Mouse (Mus musculus): ENCODE results near the gene Bcar1. TPM values are rescaled to one million over a fixed set of nuclear protein-coding genes. Genes with fewer than 3 reads are reported as not detected.
A peak's percentile ranks its signal among the peaks of the same experiment; 100 is the strongest.

Gene Bcar1
- polyA plus RNA-seq, 1 experiment from 2014 or later, result 56.3 TPM

GRCm38 (mm10) chr8:111740301-111740711, 3.3 kb downstream of the Bcar1 start:
- Histone ChIP-seq H3K27ac (ENCODE audit: low read depth) (0 out of 2 replicates have a peak overlapping the region, but pooled peaks have one; percentile 10), H3K4me3 (ENCODE audit: low read depth, low read length) (no peak overlapping the region), H3K27me3 (ENCODE audit: insufficient read depth, low read length) (no peaks in the 10 kb centered on the region), H3K9ac (no peak overlapping the region), H3K9me3 (ENCODE audit: low read depth, low read length) (no peaks in the 10 kb centered on the region), H3K4me1 (ENCODE audit: insufficient read depth) (peaks cover 52% of the 10 kb centered on the region), H3K36me3 (ENCODE audit: insufficient read depth) (0 out of 2 replicates have a peak, but pooled peaks cover 3% of the 10 kb centered on the region), H3K4me2 (no peak overlapping the region)
- DNase-seq (no peak), ATAC-seq (ENCODE audit: insufficient read depth) (no peak)
- TF ChIP-seq CTCF (IDR thresholded peaks at IDR 0.05; ENCODE audit: low read depth), result no peak
- 64% methylated on average over 7 of the region's 7 CpGs for WGBS

GRCm38 (mm10) chr8:111739604-111740003, 4.0 kb downstream of the Bcar1 start:
- Histone ChIP-seq H3K36me3 (ENCODE audit: insufficient read depth) (0 out of 2 replicates have a peak, but pooled peaks cover 3% of the 10 kb centered on the region), H3K27ac (ENCODE audit: low read depth) (0 out of 2 replicates have a peak overlapping the region, but pooled peaks have one; percentile 24), H3K27me3 (ENCODE audit: insufficient read depth, low read length) (no peaks in the 10 kb centered on the region), H3K4me3 (ENCODE audit: low read depth, low read length) (no peak overlapping the region), H3K9me3 (ENCODE audit: low read depth, low read length) (no peaks in the 10 kb centered on the region), H3K4me1 (ENCODE audit: insufficient read depth) (peaks cover 59% of the 10 kb centered on the region), H3K4me2 (no peak overlapping the region), H3K9ac (no peak overlapping the region; the same call in 1 of the 2 replicates)
- DNase-seq (no peak), ATAC-seq (ENCODE audit: insufficient read depth) (no peak)
- WGBS, result 46% methylated on average over 7 of the region's 7 CpGs
- peak; percentile 49 for TF ChIP-seq CTCF (IDR thresholded peaks at IDR 0.05; ENCODE audit: low read depth)

DNA sequence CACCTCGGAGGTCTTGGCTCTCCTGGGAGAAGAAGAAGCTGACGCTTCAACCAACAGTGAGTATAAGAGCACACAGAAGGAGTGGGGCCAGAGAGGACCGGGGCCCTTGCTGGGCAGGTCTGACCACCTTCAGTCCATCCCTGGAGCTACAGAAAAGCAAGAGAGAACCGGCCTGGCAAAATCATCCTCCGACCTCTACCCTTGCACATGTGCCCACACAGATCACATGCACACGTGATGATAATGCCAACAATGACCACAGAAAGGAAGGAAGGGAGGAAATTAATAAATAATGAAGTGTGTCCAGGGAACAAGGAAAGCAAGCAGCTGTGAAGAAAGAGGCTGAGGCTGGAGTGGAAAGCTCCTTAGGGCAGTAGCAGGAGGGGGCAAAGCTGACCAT, 4.7 kb downstream of the Bcar1 start:
- H3K27me3 ChIP-seq (ENCODE audit: insufficient read depth, low read length), result no peaks in the 10 kb centered on the region
- no peaks in the 10 kb centered on the region for H3K9me3 ChIP-seq (ENCODE audit: low read depth, low read length)
- no peak for TF ChIP-seq CTCF (IDR thresholded peaks at IDR 0.05; ENCODE audit: low read depth)
- H3K36me3 ChIP-seq (ENCODE audit: insufficient read depth), result 0 out of 2 replicates have a peak, but pooled peaks cover 3% of the 10 kb centered on the region
- ATAC-seq (ENCODE audit: insufficient read depth) (no peak), DNase-seq (no peak)
- H3K4me1 ChIP-seq (ENCODE audit: insufficient read depth), result peaks cover 60% of the 10 kb centered on the region
- H3K4me3 ChIP-seq (ENCODE audit: low read depth, low read length), result no peak overlapping the region
- no peak overlapping the region for H3K4me2 ChIP-seq
- H3K9ac ChIP-seq, result no peak overlapping the region; the same call in 1 of the 2 replicates
- WGBS, result 49% methylated on average over 6 of the region's 6 CpGs
- H3K27ac ChIP-seq (ENCODE audit: low read depth), result 0 out of 2 replicates have a peak overlapping the region, but pooled peaks have one; percentile 18

DNA sequence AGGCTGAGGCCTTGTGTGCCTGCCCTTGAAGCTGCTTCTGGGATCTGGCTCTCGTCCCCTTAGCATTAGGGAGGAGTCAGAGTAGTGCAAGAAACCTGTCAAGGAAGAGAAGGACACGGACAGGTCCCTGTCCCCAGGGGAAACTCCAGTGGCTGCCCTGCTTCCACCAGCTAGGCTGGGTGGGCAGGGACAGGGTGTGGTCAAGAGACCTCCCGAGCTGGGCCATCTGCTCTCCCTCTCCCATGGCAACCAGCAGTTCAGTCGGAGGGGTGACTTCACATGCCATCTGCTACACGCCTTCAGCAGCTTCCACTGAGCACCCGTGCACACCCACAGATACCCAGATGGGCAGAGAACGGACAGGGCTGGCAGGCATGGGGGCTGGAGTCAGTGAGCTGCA, 7.3 kb downstream of the Bcar1 start:
- TF ChIP-seq CTCF (IDR thresholded peaks at IDR 0.05; ENCODE audit: low read depth), result no peak
- Histone ChIP-seq H3K4me1 (ENCODE audit: insufficient read depth) (peaks cover 65% of the 10 kb centered on the region), H3K4me2 (no peak overlapping the region), H3K4me3 (ENCODE audit: low read depth, low read length) (no peak overlapping the region), H3K36me3 (ENCODE audit: insufficient read depth) (0 out of 2 replicates have a peak, but pooled peaks cover 3% of the 10 kb centered on the region), H3K27me3 (ENCODE audit: insufficient read depth, low read length) (no peaks in the 10 kb centered on the region), H3K9ac (0 out of 2 replicates have a peak overlapping the region, but pooled peaks have one; percentile 2), H3K9me3 (ENCODE audit: low read depth, low read length) (no peaks in the 10 kb centered on the region), H3K27ac (ENCODE audit: low read depth) (peak overlapping the region; percentile 91; the same call in 1 of the 2 replicates)
- 45% methylated on average over 7 of the region's 7 CpGs for WGBS
- no peak for ATAC-seq (ENCODE audit: insufficient read depth)
- no peak for DNase-seq

DNA sequence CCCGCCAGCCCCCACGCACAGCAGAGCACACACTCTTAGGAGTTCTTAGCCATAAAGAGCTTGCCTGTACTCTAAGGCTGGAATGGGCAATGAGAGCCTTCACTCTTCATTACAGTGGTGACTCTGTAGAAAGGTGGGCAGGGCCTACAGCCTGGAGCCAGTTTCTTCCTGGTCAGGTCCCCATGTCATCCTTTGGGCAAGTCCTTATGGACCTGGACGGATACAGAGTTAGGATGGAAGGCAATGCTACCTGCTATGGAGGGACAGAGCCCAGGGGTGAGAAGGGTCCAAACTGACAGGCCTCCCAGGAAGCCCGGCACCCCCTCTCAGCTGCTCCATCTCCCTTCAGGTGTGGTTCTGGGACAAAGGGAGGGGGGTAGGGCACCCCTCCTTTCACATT, 7.8 kb downstream of the Bcar1 start:
- Histone ChIP-seq H3K27ac (ENCODE audit: low read depth) (peak overlapping the region; percentile 91; the same call in 1 of the 2 replicates), H3K4me1 (ENCODE audit: insufficient read depth) (peaks cover 65% of the 10 kb centered on the region), H3K36me3 (ENCODE audit: insufficient read depth) (0 out of 2 replicates have a peak, but pooled peaks cover 3% of the 10 kb centered on the region), H3K27me3 (ENCODE audit: insufficient read depth, low read length) (no peaks in the 10 kb centered on the region), H3K4me3 (ENCODE audit: low read depth, low read length) (no peak overlapping the region), H3K4me2 (peak overlapping the region; percentile 18; the same call in 1 of the 2 replicates), H3K9ac (no peak overlapping the region; the same call in 1 of the 2 replicates), H3K9me3 (ENCODE audit: low read depth, low read length) (no peaks in the 10 kb centered on the region)
- no peak for ATAC-seq (ENCODE audit: insufficient read depth)
- 53% methylated on average over 4 of the region's 4 CpGs for WGBS
- TF ChIP-seq CTCF (IDR thresholded peaks at IDR 0.05; ENCODE audit: low read depth), result no peak
- DNase-seq, result no peak

DNA sequence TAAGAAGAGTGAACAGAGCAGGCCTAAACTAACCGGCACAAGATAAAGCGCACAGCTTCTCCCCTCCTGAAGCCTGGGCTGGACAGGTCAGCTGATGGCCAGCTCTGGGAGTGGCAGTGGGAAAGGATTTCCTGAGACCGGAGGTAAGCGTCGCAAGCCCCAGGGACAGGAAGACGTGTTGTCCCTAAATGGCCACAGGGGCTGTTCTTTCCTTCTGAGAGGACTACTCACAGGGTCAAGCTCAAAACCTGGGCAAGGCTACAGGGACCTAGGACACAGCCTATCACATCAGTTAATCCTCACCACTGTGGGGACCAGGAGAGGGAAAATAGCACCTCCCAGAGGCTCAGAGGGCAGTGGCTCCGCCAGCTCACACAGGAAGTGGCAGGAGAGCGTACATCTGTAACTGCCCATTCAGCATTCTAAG, 8.3 kb downstream of the Bcar1 start:
- no peaks in the 10 kb centered on the region for H3K27me3 ChIP-seq (ENCODE audit: insufficient read depth, low read length)
- peak overlapping the region; percentile 75 for H3K4me2 ChIP-seq
- H3K27ac ChIP-seq (ENCODE audit: low read depth), result peak overlapping the region; percentile 91; the same call in 1 of the 2 replicates
- 55% methylated on average over 8 of the region's 8 CpGs for WGBS
- 0 out of 2 replicates have a peak, but pooled peaks cover 3% of the 10 kb centered on the region for H3K36me3 ChIP-seq (ENCODE audit: insufficient read depth)
- H3K9ac ChIP-seq, result no peak overlapping the region; the same call in 1 of the 2 replicates
- no peak; the same call in 1 of the 2 replicates for TF ChIP-seq CTCF (IDR thresholded peaks at IDR 0.05; ENCODE audit: low read depth)
- peak; percentile 46 for DNase-seq
- no peak overlapping the region for H3K4me3 ChIP-seq (ENCODE audit: low read depth, low read length)
- H3K9me3 ChIP-seq (ENCODE audit: low read depth, low read length), result no peaks in the 10 kb centered on the region
- no peak for ATAC-seq (ENCODE audit: insufficient read depth)
- H3K4me1 ChIP-seq (ENCODE audit: insufficient read depth), result peaks cover 64% of the 10 kb centered on the region

DNA sequence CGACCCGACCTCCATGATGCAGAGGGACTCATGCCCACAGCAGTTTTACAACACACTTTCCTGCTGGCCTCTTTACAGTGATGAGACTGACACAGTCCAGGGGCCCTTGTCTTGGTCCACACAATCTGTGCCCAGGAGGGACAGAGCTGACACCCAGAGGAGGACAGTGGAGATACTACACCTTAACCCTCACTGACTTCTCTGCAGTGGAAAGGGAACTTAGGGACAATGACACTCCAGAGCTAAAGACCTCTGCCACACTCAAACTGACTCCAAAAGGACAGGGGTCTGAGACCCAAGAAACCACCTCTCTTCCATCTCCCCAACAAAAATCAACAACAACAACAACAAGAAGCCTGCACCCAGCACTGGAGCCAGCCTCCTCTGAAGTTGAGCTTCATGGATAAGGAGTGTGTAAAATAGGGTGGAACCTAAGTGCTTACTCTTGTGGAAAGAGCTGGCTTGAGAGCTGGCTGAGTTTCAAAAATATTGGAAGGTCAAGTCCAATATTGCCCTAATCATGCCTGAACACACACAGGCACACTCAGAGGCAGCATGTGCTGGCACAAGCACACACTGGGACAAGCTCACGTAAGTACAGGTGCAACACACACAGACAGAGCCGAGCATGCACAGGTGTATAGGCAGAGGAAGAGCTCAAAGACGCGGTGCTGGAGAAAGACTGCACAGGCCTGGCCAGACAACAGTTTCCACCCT, 9.2 kb downstream of the Bcar1 start:
- Histone ChIP-seq H3K9ac (peak overlapping the region; percentile 16; the same call in 1 of the 2 replicates), H3K27ac (ENCODE audit: low read depth) (peak overlapping the region; percentile 91), H3K4me2 (peak overlapping the region; percentile 75), H3K4me3 (ENCODE audit: low read depth, low read length) (no peak overlapping the region), H3K36me3 (ENCODE audit: insufficient read depth) (0 out of 2 replicates have a peak, but pooled peaks cover 2% of the 10 kb centered on the region), H3K4me1 (ENCODE audit: insufficient read depth) (peaks cover 69% of the 10 kb centered on the region), H3K27me3 (ENCODE audit: insufficient read depth, low read length) (no peaks in the 10 kb centered on the region), H3K9me3 (ENCODE audit: low read depth, low read length) (no peaks in the 10 kb centered on the region)
- DNase-seq (no peak), ATAC-seq (ENCODE audit: insufficient read depth) (no peak)
- WGBS, result 40% methylated on average over 6 of the region's 6 CpGs
- no peak for TF ChIP-seq CTCF (IDR thresholded peaks at IDR 0.05; ENCODE audit: low read depth)

All from lung, embryonic 14.5 days (tissue).